Mouse (Mus musculus) layer of hippocampus, postnatal 14 days (tissue): ENCODE data around the gene Myh14. TPM values are rescaled to one million over a fixed set of nuclear protein-coding genes. Genes with fewer than 3 reads are reported as not detected.

Source experiments
- DNase-seq, 2 experiments: peaks; one replicate each; pipeline ENCODE4 v3.0.0; 2021 to 2022; ENCODE audit warnings: low spot score in 2 of 2, mixed read lengths in 1 of 2
- total RNA-seq, 2 experiments: library from RNA; stranded (reverse); gene quantifications; 2 replicates each; pipeline ENCODE4 v1.2.3; 2021

Gene Myh14
- total RNA-seq, 2 experiments from 2014 or later: 20.9 to 24.6 TPM

DNA sequence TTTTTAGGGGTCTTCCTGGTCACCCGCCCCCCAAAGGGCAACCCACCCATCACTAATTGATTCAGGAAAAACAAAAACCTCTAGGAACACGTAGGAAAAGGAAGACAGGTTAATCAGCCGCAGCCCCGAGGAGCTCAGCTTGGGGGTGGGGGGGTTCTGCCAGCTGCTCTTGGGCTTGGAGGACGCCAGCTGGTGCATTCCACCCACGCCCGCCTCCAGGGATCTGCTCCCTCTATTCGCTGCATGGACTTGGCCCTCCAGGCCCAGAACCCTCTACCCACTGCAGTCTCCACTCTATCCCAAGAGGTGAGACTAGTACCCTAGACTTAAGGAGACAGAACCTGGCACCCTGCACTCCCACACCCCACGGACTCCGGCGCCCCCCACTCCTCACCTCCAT is 68.2 kb downstream of the Myh14 start:
- DNase-seq: peak; percentile 76 to 86

DNA sequence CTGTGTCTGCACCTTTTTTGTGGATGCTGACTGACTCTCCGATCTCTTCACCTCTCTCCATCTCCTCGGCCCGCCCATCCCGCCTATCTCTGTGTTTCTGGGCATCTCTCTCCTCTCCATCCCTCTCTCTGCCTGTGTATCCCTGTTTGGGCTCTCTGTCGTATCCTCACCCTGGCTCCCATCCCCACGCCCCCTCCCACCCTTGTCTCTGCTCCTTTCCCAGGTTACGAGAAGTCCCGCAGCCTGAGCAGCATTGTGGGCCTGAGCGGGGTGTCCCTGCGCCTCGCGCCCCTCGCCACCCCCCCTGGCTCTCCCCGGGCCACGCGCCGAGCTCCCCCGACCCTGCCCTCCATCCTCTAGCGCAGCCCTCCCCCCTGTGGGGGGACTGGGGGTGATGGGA is 69.0 kb downstream of the Myh14 start:
- no peak for DNase-seq

DNA sequence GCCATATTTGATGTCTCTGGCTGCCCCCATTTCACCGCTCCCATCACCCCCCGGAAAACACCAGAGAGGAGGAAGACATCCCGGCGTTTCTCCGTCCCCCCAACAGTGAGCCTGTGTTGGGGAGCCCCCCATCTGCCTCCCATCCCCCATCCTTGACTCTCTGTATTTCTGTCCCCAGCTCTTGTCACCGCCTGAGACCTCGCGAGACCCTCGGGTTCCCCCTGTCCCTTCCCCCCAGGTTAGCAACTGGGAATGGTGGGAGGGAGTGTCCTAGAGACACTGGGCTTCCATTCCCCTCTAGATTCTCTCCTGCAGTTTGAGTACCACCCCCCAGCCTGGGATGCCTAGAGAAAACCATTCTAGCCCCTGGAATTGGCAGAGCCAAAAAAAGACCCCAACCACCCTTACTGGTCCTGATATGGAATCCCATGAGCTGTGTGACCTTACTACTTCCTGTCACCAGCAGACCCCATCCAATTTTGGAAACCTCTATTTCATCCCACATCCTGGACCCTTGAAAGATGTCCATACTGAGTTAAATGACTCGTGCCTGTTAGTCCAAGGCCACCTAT is 69.9 kb downstream of the Myh14 start:
- no peak for DNase-seq

DNA sequence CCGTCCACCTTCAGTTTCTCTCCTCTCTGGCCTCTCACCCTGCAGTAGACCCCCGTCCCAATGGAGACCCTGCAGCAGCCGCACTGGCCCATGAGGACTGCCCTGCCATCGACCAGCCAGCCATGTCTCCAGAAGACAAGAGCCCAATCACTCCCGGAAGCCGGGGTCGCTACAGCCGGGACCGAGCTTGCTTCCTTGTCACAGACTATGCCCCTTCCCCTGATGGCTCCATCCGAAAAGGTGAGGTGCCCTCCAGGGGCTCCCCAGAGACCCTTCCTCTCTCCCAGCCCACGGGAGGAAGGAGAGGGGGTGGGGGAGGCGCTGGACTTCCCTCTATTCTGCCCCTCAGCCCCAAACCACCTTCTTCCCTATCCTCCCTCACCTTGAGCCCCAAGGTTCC is 72.3 kb downstream of the Myh14 start:
- no peak for DNase-seq

DNA sequence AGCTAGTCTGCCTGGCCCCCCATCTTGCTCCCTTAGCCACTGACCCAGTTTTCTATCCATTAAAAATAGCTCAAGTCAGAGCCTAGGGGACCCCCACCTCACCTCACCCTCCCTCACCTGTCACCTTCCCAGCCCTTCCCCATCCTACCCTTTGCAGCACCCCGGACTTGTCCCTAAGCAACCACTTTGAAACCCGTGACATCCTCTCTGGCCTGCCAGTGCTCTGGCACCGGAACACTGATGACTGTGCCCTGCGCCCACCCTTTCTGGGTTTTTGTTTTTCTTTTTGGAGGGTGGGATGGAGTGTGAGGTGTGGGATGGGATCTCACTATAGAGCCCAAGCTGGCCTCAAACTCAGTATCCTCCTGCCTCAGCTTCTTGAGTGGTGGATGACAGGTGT is 73.0 kb downstream of the Myh14 start:
- no peak for DNase-seq

DNA sequence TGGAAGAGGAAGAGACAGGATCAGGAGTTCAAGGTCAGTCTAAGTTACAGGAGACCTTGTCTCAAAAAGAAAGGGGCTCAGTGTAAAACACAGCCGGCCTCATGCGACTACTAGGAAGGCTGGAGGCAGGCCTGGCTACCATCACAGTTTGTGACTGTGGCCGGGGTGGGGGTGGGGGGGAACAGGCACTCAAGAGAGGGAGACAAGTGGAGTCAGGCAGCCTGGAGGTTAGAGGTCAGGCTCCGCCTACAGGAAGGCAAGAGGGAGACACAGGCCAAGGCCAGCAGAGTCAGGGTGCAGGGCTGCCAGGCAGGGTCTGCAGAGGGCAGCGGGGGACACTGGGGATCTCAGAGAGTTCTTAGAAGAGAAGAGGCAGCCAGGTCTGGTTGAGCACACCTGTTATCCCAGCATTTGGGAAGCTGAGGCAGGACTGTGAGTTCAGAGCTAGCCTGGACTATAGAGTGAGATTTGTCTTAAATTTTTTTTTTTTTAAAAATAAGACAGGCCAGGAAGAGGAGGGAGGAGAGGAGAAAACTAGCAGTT is 73.6 kb downstream of the Myh14 start:
- no peak for DNase-seq

DNA sequence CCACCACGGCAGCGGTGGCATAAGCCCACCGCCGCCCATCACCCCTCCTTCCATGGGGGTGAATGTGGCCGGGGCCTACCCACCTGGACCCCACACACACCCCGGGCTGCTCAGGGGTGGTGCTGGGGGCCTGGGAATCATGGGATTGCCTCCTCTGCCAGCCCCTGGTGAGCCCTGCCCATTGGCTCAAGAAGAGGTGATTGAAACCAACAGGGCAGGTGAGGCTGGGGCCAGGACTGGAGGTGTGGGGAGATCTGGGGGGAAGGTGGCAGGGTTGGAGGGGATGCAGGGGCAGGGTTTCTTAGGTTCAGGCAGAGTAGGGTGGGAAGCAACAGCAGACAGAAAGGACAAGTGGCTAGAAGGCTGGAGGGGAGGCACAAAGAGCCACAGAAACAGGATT is 74.6 kb downstream of the Myh14 start:
- DNase-seq: no peak

DNA sequence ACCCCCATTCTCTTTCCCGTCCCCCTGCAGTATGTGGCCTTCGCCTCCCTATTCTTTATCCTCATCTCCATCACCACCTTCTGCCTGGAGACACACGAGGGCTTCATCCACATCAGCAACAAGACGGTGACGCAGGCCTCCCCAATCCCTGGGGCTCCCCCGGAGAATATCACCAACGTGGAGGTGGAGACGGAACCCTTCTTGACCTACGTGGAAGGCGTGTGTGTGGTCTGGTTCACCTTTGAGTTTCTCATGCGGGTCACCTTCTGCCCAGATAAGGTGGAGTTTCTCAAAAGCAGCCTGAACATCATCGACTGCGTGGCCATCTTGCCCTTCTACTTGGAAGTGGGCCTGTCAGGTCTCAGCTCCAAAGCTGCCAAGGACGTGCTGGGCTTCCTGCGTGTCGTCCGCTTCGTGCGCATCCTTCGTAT is 75.5 kb downstream of the Myh14 start:
- no peak for DNase-seq

DNA sequence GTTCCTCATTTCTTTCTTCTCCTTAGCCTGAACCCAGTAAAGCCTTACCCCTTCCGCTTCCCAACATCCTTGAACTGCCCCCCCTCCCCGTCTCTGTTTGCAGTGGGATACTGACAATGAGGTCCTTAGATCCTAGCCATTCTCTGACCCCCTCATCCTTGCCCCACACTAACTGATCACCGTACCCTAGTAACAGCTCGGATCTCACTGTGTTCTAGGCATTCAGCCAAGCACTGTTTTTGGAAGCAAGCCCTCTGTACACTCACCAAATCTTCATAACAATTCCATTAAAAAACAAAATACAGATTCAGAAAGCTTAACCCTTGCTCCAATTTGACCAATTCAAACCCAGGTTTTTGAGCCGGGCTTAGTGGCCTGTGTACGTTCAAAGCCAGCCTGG is 76.4 kb downstream of the Myh14 start:
- DNase-seq: peak; percentile 70 to 89

DNA sequence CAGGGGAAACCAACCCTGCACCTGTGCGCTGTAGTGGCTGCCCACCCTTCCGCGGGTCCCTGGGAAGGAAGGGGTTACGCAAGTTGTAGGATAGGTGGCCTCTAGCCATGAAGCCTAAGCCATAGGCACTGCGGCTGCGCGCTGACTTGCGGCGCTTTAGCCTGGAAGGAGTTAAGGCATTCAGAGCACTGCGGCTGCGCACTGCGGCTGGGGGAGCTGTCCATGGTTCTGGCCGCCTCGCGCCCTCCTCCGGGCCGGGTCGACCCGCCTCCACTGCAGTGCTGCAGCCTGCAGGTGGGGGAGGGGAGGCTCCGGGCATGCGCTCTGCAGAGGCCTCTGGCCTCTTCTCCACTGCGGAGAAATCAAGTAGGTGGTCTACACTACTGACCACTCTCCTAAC is 76.9 kb downstream of the Myh14 start:
- peak; percentile 88 to 94 for DNase-seq

DNA sequence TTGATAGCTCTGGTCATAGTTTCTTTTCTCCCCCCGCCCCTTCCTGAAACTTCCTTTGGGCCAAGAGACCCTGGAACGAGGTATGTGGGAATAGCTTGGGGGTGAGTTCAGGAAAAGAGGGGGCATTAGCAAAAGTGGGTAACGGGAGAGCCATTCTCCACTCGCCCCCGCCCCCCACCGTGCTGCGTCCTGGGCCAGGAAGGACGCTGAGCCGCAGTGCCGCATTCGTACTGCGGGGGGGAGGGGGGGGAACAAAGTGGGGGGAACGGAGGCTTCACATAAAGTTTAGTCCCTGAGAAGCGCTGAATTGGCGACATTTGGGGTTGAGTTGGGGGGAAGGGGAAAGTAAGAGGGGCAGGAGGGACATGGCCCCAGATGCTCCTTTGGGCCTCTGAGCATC is 77.6 kb downstream of the Myh14 start:
- DNase-seq: no peak

DNA sequence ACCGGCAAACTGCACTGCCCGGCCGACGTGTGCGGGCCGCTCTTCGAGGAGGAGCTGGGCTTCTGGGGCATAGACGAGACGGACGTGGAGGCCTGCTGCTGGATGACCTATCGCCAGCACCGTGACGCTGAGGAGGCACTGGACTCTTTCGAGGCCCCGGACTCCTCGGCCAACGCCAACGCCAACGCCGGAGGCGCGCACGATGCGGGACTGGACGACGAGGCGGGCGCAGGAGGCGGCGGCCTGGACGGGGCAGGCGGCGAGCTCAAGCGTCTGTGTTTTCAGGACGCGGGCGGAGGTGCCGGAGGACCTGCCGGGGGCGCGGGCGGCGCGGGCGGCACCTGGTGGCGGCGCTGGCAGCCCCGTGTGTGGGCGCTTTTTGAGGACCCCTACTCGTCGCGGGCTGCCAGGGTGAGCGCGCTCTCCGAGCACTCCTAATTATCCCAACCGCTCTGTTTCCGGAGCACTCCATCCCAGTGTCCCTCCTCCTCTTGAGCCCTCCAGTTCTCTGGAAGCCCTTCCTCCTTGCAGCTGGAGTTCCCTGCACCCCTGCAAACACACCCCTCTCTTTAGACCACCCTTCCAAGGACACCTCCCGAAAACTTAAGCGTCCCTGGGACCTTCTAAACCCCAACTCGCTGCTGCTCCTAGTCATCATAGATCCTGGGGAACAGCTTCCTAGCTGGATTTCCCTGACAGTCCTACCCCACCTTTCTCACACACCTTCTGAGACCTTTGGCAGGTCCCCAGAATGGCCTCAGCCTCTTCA is 79.1 kb downstream of the Myh14 start:
- DNase-seq: no peak

DNA sequence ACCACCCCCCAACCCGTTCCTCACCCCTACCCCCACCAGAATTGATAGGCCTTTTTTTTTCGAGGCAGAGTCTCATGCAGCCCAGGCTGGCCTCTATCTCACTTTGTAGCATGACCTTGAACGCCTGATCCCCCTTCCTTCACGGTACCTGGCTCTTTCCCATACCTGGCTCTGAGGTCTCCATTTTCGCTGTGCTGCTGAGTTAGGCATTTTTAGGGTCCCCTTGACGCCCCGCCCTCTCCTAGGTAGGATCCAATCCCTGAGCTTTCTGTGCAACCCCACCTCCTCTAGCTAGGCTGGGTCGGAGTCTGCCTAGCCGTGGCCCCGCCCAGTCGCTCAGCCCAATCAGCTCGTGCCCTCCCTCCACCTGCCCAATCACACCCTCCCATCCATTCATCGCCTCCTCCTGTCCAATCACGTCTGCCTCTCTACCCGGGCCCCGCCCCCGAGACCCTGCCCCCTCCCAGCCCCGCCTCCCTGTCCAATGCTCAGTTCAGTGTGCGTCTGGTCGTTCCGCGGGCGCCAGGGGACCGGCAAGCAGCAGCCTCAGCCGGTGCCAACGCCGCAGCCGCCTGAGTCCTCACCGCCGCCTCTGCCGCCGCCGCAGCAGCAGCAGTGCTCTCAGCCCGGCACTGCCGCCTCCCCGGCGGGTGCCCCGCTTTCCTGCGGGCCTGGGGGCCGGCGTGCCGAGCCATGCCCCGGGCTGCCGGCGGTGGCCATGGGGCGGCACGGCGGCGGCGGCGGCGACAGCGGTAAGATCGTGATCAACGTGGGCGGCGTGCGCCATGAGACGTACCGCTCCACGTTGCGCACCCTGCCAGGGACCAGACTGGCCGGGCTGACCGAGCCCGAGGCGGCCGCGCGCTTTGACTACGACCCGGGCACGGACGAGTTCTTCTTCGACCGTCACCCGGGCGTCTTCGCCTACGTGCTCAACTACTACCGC is 80.0 kb downstream of the Myh14 start, which contains the start of gene Kcnc3:
Gene Kcnc3, plus strand, starts transcription at position 263 of the 946 bp plus-strand sequence.
- DNase-seq: peak; percentile 87 to 96

DNA sequence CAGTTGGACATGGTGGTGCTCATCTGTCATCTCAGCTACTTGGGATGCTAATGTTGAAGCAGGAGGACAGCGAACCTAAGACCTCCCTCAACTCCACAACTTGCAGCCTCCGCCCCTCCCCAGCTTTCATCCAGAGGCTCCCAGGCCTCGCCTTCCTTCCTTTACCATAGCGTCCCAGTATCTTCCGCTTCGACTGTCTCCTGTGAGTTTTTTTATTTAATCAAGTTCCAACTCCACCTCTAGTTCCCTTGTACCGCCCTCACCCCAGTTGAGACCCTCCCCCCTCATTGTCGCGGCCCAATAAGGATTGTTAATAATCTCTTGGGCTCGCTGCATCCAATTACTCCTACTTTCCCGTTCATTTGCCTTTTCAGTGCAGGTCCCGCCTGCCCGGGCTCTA is 80.7 kb downstream of the Myh14 start:
- DNase-seq: peak in 1 of 2 experiments; percentile 72

DNA sequence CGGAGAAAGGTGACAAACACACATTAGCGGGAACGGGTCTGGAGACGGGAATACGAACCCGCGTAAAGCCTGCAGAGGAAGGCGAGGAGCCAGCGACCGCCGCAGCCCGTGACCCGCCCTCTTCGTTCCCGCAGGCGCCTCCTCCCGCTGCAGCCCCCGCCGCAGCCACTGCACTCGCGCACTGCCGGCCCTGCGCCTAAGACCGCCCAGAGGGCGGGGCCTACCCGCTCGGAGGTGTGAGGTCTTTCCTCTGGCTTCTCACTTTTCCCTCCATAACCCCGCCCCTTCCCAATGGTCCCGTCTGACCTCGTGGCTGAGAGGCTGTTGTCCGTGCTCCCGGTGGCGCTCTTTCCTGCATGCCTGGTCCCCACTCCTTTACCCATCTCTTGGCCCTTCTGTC is 81.5 kb downstream of the Myh14 start:
- peak; percentile 72 to 80 for DNase-seq

DNA sequence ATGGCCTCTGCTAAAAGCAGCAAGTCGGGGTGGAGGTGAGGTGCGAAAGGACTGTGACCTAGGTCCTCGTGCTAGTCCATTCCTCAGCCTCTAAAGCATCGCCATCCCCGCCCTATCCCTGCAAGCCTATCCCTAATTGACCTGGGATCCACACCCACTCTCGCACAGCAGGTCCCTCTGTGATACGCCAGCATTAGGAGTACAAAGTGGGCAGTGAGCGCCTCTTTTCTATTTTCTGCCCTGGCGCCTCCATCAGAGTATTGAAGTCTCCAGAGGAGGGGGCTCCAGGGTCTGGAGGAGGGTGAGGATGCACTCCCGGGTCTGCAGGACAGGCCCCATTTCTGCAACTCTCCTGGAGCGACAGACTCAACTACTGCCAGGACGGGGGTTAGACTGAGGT is 82.3 kb downstream of the Myh14 start:
- no peak for DNase-seq

DNA sequence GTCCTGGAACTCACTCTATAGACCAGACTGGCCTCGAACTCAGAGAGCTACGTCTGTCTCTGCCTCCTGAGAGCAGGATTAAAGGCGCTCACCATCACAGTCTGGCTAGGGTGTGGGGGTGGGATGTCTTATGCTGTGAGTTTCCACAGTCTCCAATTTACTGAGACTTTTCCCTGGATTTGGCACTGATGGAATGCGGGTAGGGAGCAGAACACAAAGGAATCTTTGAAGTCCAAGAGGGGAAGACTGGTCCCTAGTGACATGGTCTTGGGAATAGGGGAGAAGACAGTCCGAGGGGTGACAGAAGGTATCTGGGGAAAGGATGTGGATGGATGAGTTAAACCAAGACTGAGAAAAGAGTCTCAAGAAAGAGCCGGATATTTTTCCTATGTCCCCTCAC is 83.0 kb downstream of the Myh14 start:
- no peak for DNase-seq

DNA sequence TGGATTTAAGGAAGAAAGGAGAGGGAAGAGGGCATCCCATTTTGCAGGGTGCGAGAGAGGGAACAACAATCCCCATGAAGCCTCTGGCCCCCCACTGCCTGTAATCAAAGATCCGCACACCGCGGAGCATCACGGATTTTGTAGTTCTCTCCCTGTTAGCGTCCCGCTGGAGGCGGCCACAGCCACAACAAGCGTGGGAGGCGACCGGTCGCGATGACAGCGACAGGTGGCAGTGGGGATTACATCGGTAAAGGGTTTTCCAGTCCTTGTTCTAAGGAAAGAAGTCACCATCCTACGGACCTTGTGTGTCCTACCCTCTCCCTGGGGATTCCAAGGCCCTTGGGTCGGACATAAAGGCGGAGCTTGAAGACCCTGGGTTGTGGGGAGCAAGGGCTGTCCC is 83.7 kb downstream of the Myh14 start:
- peak; percentile 84 to 90 for DNase-seq

DNA sequence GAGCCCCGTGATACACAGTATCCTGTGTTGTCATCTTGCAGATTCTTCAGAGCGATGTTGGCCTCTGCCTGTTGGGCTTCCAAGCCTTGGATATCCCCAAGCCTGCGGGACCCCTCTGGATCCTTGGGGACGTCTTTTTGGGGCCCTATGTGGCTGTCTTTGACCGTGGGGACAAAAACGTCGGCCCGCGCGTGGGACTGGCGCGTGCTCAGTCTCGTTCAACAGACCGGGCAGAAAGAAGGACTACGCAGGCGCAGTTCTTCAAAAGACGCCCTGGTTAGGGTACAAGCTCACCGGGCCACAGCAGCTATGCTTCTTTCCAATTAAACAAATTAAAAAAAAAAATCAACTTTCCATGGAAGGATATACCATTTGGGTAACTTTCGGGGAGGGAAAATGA is 84.1 kb downstream of the Myh14 start:
- DNase-seq: peak; percentile 75 to 80

DNA sequence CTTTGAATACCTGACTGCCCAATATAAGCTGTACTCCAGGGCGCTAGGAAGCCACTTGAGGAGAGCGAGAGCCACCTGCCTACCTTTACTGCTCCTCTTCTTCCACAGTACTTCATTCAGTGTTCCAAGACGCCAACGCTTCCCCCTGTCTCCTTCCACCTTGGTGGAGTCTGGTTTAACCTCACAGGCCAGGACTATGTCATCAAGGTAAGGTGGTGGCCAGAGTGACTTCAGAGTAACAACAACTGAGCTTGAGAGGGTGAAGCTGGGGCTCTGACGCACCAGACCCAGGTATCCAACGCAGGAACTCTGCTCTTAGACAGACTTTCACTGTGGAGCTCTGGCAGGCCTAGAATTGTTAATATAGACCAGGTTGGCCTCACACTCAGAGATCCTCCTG is 85.0 kb downstream of the Myh14 start:
- no peak for DNase-seq

DNA sequence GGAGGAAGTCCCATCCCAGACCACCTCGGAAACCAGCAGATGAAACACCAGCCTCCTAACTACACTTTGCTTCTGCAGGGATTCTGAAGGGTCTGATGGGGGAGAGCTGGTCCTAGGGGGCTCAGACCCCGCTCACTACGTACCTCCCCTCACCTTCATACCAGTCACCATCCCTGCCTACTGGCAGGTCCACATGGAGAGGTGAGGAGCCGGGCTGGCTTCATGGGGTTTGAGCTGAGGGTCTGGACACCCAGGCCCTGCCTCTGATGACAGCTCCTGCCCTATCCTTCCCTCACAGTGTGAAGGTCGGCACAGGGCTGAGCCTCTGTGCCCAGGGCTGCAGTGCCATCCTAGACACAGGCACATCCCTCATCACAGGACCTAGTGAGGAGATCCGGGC is 85.7 kb downstream of the Myh14 start:
- no peak for DNase-seq
